Mouse (Mus musculus): Measurements from ENCODE around the gene Asic3. TPM values are rescaled to one million over a fixed set of nuclear protein-coding genes. Genes with fewer than 3 reads are reported as not detected.

The Asic3 gene
- polyA plus RNA-seq, 1 experiment from 2014 or later: 1.3 TPM

GRCm38 (mm10) chr5:24425421-24426036, 12.3 kb downstream of the Asic3 start:
- WGBS: under 1% methylated on average over 30 of the region's 30 CpGs
- H3K4me1 ChIP-seq (replicated peaks): peaks cover 58% of the 10 kb centered on the region
- H3K9ac ChIP-seq: peak overlapping the region; percentile 81
- ATAC-seq (ENCODE audit: low FRiP score): no peak
- H3K27ac ChIP-seq: peak overlapping the region; percentile 93
- peaks cover 17% of the 10 kb centered on the region for H3K36me3 ChIP-seq
- H3K9me3 ChIP-seq: no peaks in the 10 kb centered on the region
- H3K4me2 ChIP-seq: peak overlapping the region; percentile 83
- peak overlapping the region; percentile 64 for H3K4me3 ChIP-seq
- peaks cover 22% of the 10 kb centered on the region for H3K27me3 ChIP-seq

GRCm38 (mm10) chr5:24426037-24426432, 12.8 kb downstream of the Asic3 start:
- Histone ChIP-seq H3K27ac (no peak overlapping the region), H3K27me3 (peaks cover 22% of the 10 kb centered on the region), H3K9ac (peak overlapping the region; percentile 81), H3K9me3 (no peaks in the 10 kb centered on the region), H3K4me3 (peak overlapping the region; percentile 64), H3K4me2 (peak overlapping the region; percentile 83), H3K4me1 (replicated peaks) (peaks cover 58% of the 10 kb centered on the region), H3K36me3 (peaks cover 16% of the 10 kb centered on the region)
- ATAC-seq (ENCODE audit: low FRiP score): no peak
- WGBS: 2% methylated on average over 10 of the region's 10 CpGs

- H3K27me3 ChIP-seq: peaks cover 22% of the 10 kb centered on the region
- H3K4me2 ChIP-seq: peak overlapping the region; percentile 83
- ATAC-seq (ENCODE audit: low FRiP score): no peak
- peak overlapping the region; percentile 64 for H3K4me3 ChIP-seq
- H3K36me3 ChIP-seq: peaks cover 21% of the 10 kb centered on the region
- peak overlapping the region; percentile 10 for H3K27ac ChIP-seq
- H3K4me1 ChIP-seq (replicated peaks): peaks cover 58% of the 10 kb centered on the region
- WGBS: 14% methylated on average over 9 of the region's 9 CpGs
- no peaks in the 10 kb centered on the region for H3K9me3 ChIP-seq
- peak overlapping the region; percentile 13; the same call in 1 of the 2 replicates for H3K9ac ChIP-seq
Observed at GRCm38 (mm10) chr5:24426556-24427284, 13.5 kb downstream of the Asic3 start.

DNA sequence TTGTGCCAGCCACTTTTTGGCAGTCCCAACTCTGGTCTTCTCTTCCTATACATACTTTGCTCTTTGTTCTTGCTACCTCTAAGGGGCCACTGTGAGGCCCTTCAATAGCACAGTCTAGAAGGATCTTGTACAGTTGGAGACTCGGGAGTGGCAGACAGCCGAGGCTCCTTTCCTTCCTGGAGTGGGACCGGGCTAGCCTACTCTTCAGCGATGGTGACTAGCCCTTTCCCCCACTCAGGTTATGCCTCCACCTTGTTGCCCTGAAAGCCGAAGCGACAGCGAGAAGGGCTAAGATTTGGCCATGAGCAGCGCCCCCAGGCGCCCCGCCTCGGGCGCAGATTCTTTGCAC, 14.1 kb downstream of the Asic3 start:
- 15% methylated on average over 12 of the region's 12 CpGs for WGBS
- Histone ChIP-seq H3K9ac (peak overlapping the region; percentile 46), H3K27me3 (peaks cover 22% of the 10 kb centered on the region), H3K27ac (peak overlapping the region; percentile 10), H3K4me3 (peak overlapping the region; percentile 3; the same call in 1 of the 2 replicates), H3K9me3 (no peaks in the 10 kb centered on the region), H3K4me1 (replicated peaks) (peaks cover 53% of the 10 kb centered on the region), H3K36me3 (peaks cover 26% of the 10 kb centered on the region), H3K4me2 (peak overlapping the region; percentile 83)
- no peak for ATAC-seq (ENCODE audit: low FRiP score)

DNA sequence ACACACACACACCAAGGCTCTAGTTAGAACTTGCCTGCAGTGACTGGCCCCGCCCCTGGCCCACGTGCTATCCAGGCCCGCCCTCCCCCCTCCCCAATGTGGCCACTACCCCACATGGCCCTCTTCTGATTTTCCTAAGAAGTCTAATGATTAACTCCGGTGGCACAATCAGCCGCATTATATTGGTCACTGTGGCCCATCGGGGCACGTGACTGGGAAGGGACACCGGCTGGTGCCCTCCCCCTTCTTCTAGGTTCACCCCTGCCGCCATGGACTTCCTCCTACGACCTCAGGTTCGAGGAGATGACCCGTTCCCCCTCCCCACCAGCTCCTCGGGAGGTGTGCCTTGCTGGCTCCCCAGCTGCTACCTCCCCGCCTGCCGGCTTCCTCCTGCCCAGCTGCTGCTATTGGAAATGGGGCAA, 14.8 kb downstream of the Asic3 start:
- Histone ChIP-seq H3K27ac (peak overlapping the region; percentile 12; the same call in 1 of the 2 replicates), H3K36me3 (peaks cover 33% of the 10 kb centered on the region), H3K4me2 (peak overlapping the region; percentile 37), H3K4me1 (replicated peaks) (peaks cover 46% of the 10 kb centered on the region), H3K4me3 (no peak overlapping the region), H3K27me3 (peaks cover 22% of the 10 kb centered on the region), H3K9ac (no peak overlapping the region; the same call in 1 of the 2 replicates), H3K9me3 (no peaks in the 10 kb centered on the region)
- WGBS: 3% methylated on average over 15 of the region's 15 CpGs
- ATAC-seq (ENCODE audit: low FRiP score): no peak

- Histone ChIP-seq H3K27me3 (peaks cover 22% of the 10 kb centered on the region), H3K4me3 (no peak overlapping the region), H3K9ac (peak overlapping the region; percentile 13; the same call in 1 of the 2 replicates), H3K9me3 (no peaks in the 10 kb centered on the region), H3K27ac (peak overlapping the region; percentile 12; the same call in 1 of the 2 replicates), H3K4me2 (peak overlapping the region; percentile 37; the same call in 1 of the 2 replicates), H3K36me3 (peaks cover 39% of the 10 kb centered on the region), H3K4me1 (replicated peaks) (peaks cover 45% of the 10 kb centered on the region)
- 15% methylated on average over 9 of the region's 9 CpGs for WGBS
- ATAC-seq (ENCODE audit: low FRiP score): no peak
Observed at GRCm38 (mm10) chr5:24428596-24428995, 15.4 kb downstream of the Asic3 start.

DNA sequence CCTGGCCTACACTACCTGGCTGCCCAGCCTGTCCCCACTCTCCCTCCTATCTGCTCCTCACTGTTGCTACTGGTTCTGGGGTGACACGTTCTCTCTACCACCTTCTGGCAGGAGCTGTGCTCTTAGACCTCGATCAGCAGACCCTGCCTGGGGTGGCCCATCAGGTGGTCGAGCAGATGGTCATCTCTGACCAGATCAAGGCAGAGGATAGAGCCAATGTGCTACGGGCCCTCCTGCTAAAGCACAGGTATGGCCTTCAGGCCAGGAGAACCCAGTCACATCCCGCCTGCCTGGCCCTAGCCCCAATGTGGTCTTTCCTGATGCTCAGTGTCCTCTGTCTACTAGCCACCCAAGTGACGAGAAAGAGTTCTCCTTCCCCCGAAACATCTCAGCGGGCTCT, 20.8 kb downstream of the Asic3 start:
- Histone ChIP-seq H3K4me2 (no peak overlapping the region), H3K9me3 (no peaks in the 10 kb centered on the region), H3K27ac (no peak overlapping the region), H3K27me3 (no peaks in the 10 kb centered on the region), H3K4me1 (replicated peaks) (no peaks in the 10 kb centered on the region), H3K9ac (no peak overlapping the region), H3K36me3 (peaks cover 73% of the 10 kb centered on the region), H3K4me3 (no peak overlapping the region)
- 89% methylated on average over 8 of the region's 8 CpGs for WGBS
- no peak for ATAC-seq (ENCODE audit: low FRiP score)

- Histone ChIP-seq H3K4me2 (no peak overlapping the region), H3K4me3 (no peak overlapping the region), H3K4me1 (replicated peaks) (peaks cover 22% of the 10 kb centered on the region), H3K36me3 (peaks cover 57% of the 10 kb centered on the region), H3K9me3 (no peaks in the 10 kb centered on the region), H3K9ac (no peak overlapping the region), H3K27me3 (no peaks in the 10 kb centered on the region), H3K27ac (no peak overlapping the region)
- ATAC-seq (ENCODE audit: low FRiP score): no peak
- WGBS: 95% methylated on average over 8 of the region's 8 CpGs
Observed at GRCm38 (mm10) chr5:24441187-24441586, 28.0 kb downstream of the Asic3 start.

DNA sequence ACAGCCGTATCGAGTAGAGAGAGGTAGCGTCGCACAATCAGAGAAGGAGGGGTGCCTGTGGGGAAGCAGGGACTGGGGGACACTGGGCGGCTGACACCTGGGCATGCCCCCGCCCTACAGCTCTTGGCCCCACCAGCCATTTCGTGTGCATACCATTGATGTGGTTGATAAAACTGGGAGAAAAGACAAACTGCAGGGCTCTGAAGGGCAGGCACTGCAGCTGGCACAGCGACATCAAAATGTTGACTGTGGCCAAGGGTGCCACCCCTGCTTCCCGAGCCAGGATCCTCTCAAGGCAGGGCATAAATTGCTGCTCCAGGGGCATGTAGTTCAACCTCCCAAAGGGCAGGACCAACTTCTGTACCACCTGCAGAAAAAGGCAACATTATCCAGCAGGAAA, 28.8 kb downstream of the Asic3 start:
- Histone ChIP-seq H3K27me3 (no peaks in the 10 kb centered on the region), H3K9ac (no peak overlapping the region), H3K9me3 (no peaks in the 10 kb centered on the region), H3K36me3 (peaks cover 55% of the 10 kb centered on the region), H3K27ac (no peak overlapping the region), H3K4me1 (replicated peaks) (peaks cover 31% of the 10 kb centered on the region), H3K4me2 (no peak overlapping the region), H3K4me3 (no peak overlapping the region)
- ATAC-seq (ENCODE audit: low FRiP score): no peak
- WGBS: 88% methylated on average over 9 of the region's 9 CpGs

DNA sequence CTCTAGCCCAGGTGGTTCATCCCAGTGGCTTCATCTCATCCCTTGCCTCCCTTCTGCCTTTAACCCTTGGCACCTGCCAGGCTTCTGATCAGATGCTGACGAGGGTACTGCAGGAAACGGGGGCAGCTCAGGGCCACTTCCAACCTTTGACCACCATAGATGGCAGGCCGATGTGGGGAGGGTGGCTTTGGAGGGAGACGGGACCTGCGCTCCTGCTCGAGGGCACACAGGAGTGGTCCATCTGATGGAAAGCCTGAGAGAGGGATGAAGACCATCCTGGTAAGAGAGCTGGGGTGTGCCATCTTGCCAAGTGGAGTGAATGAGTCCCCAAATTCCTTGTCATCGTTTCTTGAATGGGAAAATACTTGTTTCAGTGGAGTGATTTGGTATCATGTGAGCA, 30.0 kb downstream of the Asic3 start:
- ATAC-seq (ENCODE audit: low FRiP score): no peak
- H3K4me2 ChIP-seq: no peak overlapping the region
- no peak overlapping the region for H3K27ac ChIP-seq
- H3K27me3 ChIP-seq: no peaks in the 10 kb centered on the region
- H3K36me3 ChIP-seq: peaks cover 55% of the 10 kb centered on the region
- H3K4me3 ChIP-seq: no peak overlapping the region
- no peak overlapping the region for H3K9ac ChIP-seq
- WGBS: 93% methylated on average over 7 of the region's 7 CpGs
- no peaks in the 10 kb centered on the region for H3K9me3 ChIP-seq
- H3K4me1 ChIP-seq (replicated peaks): peaks cover 40% of the 10 kb centered on the region

- Histone ChIP-seq H3K4me1 (replicated peaks) (peaks cover 41% of the 10 kb centered on the region), H3K4me2 (peak overlapping the region; percentile 95), H3K27me3 (no peaks in the 10 kb centered on the region), H3K9ac (peak overlapping the region; percentile 97), H3K27ac (no peak overlapping the region), H3K4me3 (peak overlapping the region; percentile 93), H3K36me3 (peaks cover 50% of the 10 kb centered on the region), H3K9me3 (no peaks in the 10 kb centered on the region)
- no peak for ATAC-seq (ENCODE audit: low FRiP score)
- WGBS: 88% methylated on average over 12 of the region's 12 CpGs
Observed at GRCm38 (mm10) chr5:24443927-24444326, 30.7 kb downstream of the Asic3 start.

DNA sequence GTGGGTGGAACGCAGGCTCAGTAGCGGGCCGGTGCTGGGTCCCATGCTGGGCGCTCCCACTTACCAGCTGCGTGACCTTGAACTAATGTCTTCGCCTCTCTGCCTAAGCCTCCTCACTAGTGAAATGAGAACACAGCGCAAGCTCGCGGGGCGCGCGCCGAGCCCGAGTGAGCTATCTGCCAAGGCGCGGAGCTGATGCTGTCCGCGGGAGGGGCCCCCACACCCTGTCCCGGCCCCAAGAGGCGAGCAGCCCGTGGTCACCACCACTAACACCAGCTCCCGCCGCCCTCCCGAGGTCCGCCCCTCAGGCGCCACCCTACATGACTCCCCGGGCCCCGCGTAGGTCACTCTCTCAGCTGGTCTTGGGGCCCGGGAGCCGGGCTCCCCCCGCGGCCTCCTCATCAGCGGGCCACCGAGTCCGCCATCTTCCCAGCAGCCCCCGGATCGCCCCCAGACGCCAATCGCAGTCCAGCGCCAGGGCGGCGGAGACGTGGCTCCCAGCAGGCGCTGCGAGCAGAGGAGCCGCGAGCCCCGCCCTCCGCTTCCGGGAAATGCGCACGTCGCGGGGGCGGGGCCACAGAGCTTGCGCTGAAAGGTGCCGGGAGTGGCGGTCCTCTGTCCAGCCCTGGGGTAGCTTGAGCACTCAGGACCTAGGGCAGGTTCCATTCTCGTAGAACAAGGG, 31.7 kb downstream of the Asic3 start, which contains the start of gene Fastk:
Fastk (minus strand) TSS at position 542 of the 682 bp plus-strand sequence.
- Histone ChIP-seq H3K4me1 (replicated peaks) (peaks cover 41% of the 10 kb centered on the region), H3K36me3 (peaks cover 40% of the 10 kb centered on the region), H3K4me3 (peak within 1 kb of the TSS; percentile 93), H3K9ac (peak within 1 kb of the TSS; percentile 97), H3K27me3 (no peaks in the 10 kb centered on the region; the same call in 1 of the 2 replicates), H3K9me3 (no peaks in the 10 kb centered on the region), H3K4me2 (peak within 1 kb of the TSS; percentile 95), H3K27ac (peak within 1 kb of the TSS; percentile 94)
- peak; percentile 83 for ATAC-seq (ENCODE audit: low FRiP score)
- WGBS: 0% methylated on average over 55 of the region's 60 CpGs

Data from hindbrain, embryonic 13.5 days (tissue).